Mouse (Mus musculus) testis, postnatal 10 days (tissue): Measurements from ENCODE around the gene Cct3.
A peak's percentile ranks its signal among the peaks of the same experiment; 100 is the strongest.
"Not testable (repeated sequence)": the region's sequence is repeated elsewhere in the genome, so short reads cannot be mapped to it uniquely, and the experiment has no call there.

ENCODE experiments used
- DNase-seq: peaks from one replicate; pipeline ENCODE4 v3.0.0; 2021; ENCODE audit warnings: low spot score

Gene Cct3

DNA sequence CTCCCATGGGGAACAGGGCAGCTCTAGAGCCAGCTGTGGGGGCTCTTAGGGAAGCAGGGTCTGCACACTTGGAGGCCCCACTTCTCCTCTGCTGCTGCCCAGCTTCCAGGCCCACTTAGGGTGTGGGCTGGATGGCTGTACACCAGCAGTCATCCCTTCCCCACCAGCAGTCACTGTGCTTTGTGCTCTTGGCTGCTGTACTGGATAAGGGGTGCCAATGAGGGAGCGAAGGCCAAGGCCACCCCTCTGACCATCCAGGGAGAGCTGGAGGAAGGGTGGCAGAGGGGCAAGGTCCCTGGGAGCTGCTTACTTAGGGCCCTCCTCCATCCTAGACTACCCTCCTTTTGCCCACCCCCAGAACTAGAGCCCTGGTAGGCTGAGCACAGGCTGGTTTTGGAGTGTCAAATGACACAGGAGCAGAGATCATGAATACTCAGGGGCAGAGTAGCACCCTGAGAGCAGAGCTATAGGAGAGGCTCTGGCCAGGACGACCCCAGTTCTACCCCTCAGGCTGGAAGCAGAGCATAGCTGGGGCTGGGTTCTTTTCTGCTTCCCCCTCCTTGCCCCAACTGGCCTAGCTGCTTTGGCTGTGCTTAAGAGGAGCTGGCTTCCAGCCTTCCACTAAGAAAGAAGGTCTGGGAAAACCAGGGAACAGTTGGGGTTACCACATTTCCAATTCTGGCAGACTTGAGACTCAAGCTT is 64.8 kb downstream of the Cct3 start:
- no peak for DNase-seq

DNA sequence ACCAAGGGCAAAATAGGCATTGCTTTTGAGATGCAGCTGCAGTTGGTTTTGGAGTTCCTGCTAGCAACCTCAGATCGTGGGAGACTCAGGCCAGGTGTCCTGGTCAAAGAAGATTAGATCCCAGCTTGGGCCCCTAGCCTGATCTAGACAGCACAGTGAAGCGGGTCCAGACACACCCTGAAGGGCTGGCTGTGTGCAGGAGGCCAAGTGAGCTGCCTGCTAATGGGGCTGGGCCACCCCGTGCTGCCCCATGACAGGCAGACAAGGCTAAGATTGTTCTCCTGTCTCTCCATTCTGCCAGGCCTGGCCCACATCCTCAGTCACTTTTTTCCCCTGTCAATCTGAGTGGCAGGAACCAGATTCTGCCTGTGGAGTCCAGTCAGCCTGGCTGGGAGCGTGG is 66.8 kb downstream of the Cct3 start:
- DNase-seq: no peak

DNA sequence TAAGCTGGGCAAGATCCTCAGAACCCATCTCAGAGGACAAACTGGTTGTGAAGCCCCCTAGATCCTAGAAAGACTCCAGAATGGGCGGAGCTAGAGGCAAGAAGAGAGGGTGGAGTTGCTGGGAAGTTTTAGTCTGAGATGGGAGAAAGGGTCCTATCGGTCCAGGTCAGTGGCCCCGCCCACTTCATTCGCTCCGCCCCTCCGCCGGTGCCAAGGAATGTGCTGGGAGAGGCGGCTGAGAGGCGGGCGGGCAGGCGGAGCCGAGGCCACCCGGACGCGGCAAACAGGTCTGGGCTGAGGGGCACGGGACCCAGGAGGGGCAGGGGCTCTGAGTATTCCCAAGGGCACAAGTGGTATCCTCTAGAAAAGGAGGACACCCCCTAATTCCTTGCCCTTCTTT is 67.4 kb downstream of the Cct3 start, which contains the start of gene Paqr6:
TSS of gene Paqr6 (plus strand) at position 248 of the 400 bp plus-strand sequence.
- peak; percentile 94 for DNase-seq

DNA sequence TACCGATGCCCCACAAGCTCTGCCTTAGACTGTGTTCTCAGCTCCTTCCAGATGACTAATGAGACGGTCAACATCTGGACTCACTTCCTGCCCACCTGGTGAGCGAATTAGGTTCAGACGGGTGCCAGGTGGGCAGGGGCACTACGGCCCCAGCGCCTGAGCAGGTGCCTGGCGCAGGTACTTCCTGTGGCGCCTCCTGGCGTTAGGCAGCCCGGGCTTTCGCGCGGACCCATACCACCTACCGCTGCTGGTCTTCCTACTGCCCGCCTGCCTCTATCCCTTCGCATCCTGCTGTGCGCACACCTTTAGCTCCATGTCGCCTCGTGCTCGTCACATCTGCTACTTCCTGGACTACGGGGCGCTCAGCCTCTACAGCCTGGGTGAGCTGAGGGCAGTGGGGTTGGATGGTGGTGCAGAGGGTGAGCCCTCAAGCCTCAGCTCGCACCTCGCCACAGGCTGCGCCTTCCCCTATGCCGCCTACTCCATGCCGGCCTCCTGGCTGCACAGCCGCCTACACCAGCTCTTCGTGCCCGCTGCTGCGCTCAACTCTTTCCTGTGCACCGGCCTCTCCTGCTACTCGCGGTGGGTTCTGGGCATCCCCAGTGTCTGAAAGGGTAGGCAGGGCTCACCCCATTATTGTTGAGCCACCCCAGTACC is 68.9 kb downstream of the Cct3 start:
- DNase-seq: no peak

DNA sequence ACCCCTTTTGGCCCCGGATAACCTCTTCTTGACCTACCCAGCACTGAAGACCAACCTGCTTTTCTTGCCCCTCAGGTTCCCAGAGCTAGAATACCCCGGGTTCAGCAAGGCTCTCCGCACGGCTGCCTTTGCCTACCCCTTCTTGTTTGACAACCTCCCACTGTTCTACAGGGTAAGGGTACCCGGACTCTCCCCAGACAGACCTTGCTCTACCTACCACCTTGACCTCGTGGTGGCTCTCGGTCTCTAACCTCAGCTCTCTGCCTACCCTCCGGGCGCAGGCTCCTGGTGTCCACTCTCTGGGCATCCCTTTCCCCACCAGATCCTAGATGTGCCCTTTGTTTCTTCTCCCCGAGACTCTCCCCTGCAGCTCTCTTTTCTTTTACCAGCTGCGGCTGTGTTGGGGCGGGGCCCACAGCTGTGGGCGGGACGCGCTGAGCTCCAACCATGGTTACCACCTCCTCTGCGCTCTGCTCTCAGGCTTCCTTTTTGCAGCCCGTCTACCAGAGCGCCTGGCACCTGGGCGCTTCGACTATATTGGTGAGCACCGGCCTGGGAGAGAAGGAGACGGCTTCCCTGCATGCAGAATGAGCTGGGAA is 70.0 kb downstream of the Cct3 start:
- peak; percentile 62 for DNase-seq

DNA sequence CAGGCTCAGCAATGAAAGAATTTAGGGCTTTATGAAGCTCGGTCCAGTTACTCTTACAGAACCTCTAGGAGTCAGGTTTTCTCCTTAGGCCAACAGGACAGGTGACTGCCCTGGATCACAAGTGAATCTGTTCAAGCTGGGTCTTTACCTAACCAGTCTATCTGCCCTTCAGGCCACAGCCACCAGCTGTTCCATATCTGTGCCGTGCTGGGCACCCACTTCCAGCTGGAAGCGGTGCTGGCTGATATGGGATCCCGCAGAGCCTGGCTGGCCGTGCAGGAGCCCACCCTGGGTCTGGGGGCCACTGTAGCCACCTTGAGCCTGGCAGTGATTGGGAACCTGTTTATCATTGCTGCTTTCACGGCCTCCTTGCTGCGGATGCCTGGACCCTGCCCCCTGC is 70.6 kb downstream of the Cct3 start:
- DNase-seq: not testable (repeated sequence)

DNA sequence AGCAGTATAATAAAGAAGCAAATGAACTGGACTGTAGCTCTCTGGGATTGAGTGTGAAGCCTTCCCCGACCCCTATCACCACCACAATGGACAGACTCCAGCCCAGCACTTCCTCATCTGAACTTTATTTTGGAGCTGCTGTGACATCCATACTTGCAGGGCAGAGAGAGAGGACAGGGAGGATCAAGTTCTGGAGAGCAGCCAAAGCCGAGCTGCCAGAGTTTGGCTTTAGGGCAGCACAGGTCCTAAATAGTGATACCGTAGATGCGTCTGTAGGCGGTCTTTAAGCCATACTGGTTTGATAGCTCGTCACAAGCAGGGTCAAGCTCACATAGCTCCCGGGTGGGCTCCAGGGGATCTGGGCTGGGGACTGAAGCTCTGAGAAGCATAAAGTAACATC is 71.6 kb downstream of the Cct3 start:
- peak; percentile 43 for DNase-seq
